Mouse (Mus musculus) yolk sac, embryonic 10.5 days (tissue): ENCODE data around the gene Aplp2.

Experiments used
- DNase-seq: peaks from one replicate; pipeline ENCODE4 v3.0.0-alpha.2; 2017; ENCODE audit warnings: low spot score

The Aplp2 gene

DNA sequence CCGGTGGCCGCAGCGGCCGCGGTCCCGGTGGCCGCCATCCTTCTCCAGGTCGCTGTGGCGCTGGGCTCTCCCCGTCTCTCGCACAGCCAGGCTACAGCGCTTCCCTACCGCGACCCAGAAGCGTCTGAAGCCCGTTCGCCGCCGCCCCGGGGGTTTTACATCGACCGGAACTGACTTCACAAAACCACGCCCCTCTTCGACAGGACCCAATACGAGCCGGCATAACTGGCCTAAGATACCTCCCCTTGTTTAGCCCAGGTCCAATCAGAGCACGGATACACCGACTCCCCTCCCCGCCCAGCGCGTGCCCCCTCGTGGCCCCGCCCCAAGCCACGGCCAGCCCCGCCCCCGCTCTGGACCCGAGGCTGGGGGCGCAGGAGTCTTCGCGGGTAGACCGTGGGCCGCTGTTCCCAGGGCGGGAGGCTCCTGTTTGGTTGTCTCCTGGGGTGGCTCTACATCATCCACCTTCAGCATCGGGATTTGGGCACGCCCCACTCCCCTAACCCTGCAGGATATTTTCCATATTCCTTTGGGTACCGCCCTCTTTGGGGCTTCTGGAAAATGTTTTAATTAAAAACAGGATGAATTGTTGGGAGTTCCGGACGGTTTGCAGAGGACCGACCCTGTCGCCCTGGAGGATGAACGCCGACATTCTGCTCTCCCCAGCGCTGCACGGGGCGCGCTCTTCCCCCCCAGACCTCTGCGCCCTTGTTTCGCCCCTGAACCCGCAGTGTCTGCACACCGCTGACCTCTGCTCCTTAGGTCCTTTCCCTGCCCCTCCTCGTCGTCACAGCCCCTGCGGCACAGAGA is at the start of gene Aplp2:
Gene Aplp2, minus strand, starts transcription at position 126 of the 810 bp plus-strand sequence.
- DNase-seq = peak; percentile 99

DNA sequence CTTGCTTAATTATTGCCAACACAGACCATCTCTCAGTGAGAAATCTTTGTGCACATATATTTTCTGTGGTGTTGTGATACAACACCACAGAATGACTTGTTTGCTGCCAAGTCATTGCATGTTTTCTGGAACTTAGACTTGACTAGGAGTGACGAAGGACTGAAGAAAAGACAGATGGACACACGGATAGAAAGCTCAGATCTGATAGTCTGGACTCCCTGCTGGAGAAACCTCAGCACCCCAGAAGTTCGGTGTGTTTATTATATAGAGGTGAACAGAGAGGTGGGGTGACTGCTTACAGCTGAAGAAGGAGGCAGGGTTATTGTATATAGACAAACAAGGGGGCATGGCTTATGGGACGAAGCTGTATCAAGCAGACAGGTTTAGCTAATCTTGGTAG is 48.6 kb upstream of the Aplp2 start:
- DNase-seq = no peak

- no peak for DNase-seq
Measured at GRCm38 (mm10) chr9:31258237-31258636, 46.6 kb upstream of the Aplp2 start.

GRCm38 (mm10) chr9:31255953-31256352 is 44.3 kb upstream of the Aplp2 start:
- DNase-seq = no peak

DNA sequence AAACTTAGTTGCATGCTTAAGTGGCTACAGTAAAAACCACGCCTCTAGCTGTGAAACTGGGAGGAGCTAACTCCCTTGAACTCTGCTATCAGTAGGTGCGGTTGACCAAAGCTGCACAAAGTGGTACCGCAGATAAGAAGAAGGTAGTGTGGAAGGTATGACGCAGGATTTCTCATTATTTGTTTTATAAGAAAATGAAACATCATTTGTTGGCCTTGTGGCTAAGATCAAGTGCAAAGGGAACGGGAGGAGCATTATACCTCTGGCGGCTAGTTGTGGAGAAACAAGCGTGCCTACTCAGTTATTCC is 43.0 kb upstream of the Aplp2 start:
- DNase-seq = peak; percentile 45

- peak; percentile 50 for DNase-seq
Measured at GRCm38 (mm10) chr9:31253866-31254696, 42.5 kb upstream of the Aplp2 start.

DNA sequence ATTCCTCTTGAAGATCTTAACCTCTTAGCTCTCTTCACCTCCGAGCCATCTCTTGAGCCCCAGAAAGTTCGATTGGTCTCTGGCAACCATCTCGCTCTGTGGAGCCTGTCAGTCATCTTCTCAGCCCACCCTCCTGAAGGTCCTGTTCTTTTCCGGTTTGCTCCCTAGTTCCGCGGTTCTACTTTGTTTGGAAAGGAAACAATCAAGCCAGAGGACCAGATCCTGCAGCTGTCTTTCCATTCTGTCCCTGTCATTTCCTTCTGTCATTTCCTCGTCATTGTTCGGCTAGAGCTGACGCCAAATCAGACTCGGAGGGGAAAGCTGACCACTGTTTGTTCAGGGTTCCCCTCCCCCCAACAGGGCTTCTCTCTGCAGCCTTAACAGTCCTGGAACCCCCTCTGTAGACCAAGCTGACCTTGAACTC is 41.7 kb upstream of the Aplp2 start:
- peak; percentile 63 for DNase-seq

DNA sequence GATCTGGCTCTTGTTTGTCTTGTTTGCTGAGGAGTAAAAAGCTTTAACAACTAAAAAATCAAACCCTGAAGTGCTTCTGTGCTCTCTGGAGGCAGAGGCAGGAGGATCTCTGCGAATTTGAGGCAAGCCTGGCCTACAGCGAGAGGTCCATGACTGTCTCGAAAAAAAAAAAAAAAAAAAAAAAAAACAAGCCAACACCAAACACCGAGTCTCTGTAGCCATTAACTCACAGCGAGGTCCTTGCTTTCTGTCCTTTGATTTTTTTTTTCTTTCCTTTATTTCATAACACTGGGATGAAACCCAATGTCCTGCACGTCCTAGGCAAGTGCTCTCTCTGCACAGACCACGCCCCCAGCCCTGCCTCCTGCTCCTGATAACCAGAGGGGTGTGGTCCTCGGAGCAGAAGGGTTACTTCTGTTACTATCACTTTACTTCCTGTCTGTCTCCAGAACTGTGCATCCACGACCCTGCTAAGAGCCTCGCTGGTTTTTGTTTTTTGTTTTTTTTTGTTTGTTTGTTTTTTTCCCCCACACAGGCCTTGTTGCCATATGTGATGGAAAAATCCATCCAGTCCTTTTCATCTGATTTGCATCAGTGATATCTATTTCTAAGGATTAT is 40.7 kb upstream of the Aplp2 start:
- peak; percentile 69 for DNase-seq

DNA sequence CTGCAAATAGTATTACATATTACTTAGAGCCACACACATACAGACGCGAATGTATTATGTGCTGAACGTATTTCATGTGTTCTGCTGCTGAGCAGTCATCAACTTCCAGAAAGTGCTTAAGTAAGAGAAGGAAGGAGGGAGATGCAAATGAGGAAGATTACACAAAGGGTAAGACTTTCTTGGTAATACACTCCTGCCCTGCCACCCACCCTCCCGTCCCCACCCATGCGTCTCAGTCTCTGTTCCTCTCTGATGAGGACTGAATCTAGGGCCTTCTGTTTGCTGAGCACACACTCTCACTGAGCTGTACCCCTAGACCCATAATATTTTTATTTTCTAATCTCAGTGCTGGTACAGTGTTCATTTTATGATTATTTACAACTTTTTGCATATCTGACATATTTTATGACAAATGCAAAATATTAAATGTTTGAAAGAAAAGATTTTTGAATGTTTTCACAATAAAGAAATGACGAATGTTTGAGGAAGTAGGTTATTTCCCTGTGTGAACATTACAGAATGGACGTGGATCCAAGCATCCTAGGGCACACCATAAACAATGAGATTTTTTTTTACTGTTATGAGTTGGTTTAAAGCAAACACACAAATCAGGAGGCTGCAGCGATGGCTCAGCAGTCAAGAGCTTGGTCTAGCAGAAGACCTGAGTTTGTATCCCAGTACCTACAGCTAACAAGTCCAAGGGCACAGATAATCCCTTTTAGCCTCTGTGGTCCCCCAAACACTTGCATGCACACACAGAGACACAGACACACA is 36.0 kb upstream of the Aplp2 start:
- no peak for DNase-seq

GRCm38 (mm10) chr9:31246421-31246820 is 34.8 kb upstream of the Aplp2 start:
- DNase-seq = no peak

DNA sequence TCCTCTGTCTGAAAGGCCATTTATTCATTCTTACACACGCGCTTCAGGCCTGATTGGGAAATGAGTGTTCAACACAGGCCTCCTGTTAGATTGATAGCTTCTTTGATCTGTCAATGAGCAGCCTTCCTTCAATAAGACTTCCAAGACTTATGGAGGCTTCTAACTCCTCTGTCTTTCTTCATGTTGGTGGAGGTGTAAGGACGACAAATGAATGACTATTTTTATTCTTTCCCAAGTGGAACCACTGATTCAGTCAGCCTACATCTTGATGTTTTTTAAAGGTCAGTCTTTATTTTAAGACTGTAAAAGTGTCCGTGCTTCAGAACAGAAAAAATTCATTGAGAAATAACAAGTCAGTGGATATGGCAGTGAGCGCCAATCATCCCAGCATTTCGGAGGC is 33.4 kb upstream of the Aplp2 start:
- DNase-seq = no peak

DNA sequence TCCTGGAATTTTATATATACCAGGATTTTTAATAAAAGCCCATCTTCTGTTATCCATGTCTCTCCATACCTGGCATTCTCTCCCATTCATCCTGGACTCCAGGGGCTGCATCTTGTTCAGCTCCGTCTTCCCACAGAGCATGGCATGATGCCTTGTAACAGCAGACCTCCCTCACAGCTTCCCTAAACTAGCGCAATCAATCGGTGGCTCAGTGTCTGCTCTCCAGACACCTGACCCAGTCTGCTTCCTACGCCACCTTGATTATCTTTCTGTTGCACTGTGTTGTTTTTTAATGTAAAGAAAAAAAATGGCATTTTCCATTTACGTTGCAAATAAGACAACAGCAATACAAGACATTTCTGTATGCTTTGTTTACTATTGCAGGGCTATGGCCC is 32.3 kb upstream of the Aplp2 start:
- DNase-seq = no peak

- DNase-seq = no peak
Measured at GRCm38 (mm10) chr9:31243306-31243938, 31.8 kb upstream of the Aplp2 start.

DNA sequence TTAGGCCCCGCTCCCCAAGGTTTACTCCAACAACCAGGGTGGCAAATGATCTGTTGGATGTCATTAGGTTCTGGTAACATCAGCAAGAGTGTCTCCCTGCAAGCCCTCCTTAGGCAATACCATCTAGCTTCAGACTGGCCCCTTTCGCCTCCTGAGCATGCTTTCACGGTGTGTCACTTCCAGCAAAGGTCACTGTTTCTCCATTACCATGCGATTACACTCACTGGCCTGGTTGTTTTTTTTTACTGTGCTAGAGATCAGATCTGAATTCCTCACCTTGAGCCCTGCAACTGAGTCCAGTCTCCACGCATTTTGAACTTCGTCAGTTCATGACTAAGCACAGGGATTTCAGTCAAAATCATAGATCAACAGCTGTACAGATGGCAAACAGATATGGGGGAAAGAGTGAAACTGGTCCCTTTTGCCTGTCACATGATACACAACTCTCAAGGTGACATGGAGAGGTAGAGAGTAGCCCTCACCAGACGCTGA is 29.6 kb upstream of the Aplp2 start:
- peak; percentile 26 for DNase-seq

DNA sequence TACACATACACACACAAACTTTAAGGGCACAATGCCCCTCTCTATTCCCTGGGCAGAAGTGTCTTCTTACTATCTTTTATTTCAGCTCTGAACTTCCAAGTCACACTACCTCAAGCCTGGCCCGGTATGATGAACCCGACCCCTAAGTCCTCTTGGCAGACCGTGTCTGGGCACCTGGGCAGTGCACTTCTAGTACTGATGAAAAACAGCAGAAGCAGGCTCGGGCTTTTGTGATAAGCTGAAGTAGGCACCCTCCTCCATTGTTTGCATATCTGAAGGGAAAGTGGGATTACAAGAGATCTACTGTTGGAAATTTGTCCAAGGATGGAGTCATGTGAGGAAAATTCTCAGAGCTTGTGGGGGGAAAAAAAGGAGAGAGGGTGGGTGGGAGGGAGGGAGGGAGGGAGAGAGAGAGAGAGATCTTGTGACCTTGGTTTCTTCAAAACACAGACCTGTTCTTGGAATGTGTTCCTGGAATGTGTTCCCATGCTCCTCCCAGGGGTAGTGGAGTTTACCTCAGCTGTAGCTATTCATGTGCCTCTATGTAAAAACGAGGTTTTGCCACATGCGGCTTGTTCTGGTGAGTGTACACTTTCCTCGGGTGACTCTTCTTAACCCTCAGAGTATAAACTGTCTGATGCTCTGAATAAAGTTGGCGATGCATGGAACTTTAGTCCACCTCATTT is 29.1 kb upstream of the Aplp2 start:
- no peak for DNase-seq

DNA sequence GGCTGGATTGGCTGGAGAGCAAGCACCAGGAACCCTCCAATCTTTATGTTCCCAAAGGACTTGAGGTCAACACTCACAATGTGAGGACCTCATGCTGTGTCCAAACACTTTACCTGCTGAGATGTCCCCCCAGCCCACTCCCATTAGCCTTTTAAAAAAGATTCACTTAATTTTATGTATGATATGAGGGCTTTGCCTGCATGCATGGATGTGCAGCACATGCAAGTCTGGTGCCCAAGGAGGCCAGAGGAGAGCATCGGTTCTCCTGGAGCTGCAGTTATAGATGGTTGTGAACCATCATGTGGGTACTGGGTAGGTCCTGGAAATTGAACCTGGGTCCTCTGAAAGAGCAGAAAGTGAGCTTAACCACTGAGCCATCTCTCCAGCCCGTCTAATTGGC is 27.9 kb upstream of the Aplp2 start:
- DNase-seq = no peak

DNA sequence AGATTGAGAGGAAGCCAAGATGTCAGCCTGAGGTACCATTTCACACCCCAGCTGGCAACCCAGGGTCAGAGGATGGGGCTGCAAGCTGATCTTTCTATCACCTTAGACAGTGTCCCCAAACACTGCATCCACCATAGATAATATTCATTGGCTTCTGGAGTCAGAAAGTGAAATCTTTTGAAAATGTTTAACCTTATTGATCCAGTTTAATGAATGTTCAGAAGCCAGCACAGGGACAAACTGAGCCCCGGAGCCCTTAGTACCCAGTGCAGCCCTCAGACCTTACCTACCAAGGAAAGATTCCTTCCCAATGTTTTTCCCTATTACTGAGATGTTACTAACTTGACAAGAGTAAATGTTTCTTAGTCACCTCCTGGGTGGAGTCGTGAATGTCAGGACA is 26.9 kb upstream of the Aplp2 start:
- no peak for DNase-seq

DNA sequence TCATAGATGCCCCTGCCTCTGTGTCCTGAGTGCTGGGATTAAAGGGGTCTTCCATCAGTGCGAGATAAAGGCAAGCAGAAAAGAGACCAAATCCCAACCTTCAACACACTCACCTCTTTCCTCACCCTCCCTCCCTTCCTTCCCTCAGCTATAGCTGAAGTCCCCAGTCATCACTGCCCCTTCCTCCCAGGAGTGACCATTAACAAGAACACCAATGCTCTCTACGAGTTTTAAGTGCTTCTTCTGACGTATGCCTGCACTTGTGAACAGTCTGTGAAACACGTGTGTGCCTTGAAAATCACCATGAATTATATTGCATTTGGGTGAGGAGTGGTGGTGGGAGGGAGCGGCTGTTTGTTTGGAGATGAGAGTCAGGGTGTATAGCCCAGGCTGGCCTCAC is 24.5 kb upstream of the Aplp2 start:
- DNase-seq = no peak

DNA sequence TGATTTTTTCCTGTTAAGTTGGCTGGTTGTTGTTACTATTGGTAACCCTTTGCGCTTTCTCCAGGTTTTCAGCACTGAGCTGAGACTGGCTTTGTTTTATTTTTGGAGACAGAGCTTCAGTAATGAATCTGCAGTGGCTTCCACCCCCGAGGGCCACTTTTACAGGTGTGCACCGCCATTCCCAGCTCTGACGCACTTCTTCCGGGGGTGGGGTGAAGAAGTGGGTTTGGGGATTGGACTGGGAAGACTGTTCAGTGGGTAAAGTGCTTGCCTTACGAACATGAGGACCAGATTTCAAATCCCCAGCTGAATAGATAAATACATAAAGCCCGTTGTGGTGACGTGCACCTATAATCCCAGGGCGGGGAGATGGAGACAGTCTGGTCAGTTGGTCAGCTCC is 23.9 kb upstream of the Aplp2 start:
- no peak for DNase-seq

DNA sequence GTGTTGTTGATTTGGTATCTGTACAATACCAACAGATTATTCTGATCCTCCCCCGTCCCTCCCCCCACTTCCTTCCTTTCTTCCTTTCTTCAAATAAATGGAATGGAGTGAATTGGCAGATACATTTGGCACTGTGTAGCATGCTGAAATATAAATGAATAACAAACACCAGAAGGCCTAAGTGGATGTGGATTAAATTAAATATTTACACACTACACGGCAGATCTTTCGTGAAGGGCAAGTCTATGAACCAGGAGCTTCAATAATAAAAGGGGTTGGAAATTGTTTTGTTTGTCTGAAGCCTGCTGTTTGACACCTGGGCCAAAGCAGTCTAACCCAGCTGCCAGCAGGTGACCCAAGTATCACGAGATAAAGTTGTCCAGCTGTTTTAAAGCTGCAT is 23.4 kb upstream of the Aplp2 start:
- no peak for DNase-seq

DNA sequence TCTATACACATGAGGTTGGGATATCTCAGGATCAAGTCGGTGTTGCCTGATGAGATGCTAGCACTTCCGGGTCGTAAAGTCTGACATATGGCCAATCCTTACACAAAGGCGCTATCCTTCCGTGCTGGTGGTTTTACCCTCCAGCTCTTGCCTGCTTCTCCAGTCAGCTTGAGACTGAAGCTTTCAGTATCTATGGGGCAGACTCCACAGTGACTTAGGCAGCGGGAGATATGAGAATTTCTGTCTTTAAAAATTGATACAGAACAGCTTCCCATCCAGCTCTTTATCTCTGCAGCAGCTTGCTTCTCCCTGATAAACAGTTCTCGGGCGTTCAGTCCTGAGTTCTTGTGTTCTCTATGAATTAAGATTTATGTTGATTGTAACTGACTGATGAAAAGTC is 14.9 kb upstream of the Aplp2 start:
- no peak for DNase-seq
